Mouse (Mus musculus) lung, embryonic 14.5 days (tissue): ENCODE results near the gene Ephb2. TPM values are rescaled to one million over a fixed set of nuclear protein-coding genes. Genes with fewer than 3 reads are reported as not detected.
A peak's percentile ranks its signal among the peaks of the same experiment; 100 is the strongest.

ENCODE experiments used
- ATAC-seq: fragments of 200-750 bp; cut with Nextera tagmentation; 2 replicates; pipeline ENCODE4 v1.8.0; 2017; ENCODE audit warnings: mild to moderate bottlenecking, moderate TSS enrichment, moderate library complexity; ENCODE audit not compliant: insufficient read depth
- DNase-seq: peaks from one replicate; pipeline ENCODE4 v3.0.0-alpha.2; 2015
- H3K27ac ChIP-seq: fragments of 300-500 bp; sonication (generic); 2 replicates; pipeline ENCODE4 v1.5.1; 2014; ENCODE audit warnings: low read depth, mild to moderate bottlenecking, moderate library complexity
- H3K27me3 ChIP-seq: fragments of 300-500 bp; sonication (generic); 2 replicates; pipeline ENCODE4 v1.6.1; 2014; ENCODE audit warnings: low read length, control low read depth; ENCODE audit not compliant: insufficient read depth
- H3K36me3 ChIP-seq: fragments of 300-500 bp; sonication (generic); 2 replicates; pipeline ENCODE4 v1.6.1; 2014; ENCODE audit warnings: control low read depth; ENCODE audit not compliant: insufficient read depth
- H3K4me1 ChIP-seq: fragments of 300-500 bp; sonication (generic); 2 replicates; pipeline ENCODE4 v1.6.1; 2014; ENCODE audit warnings: antibody characterized with exemption, control low read depth; ENCODE audit not compliant: insufficient read depth
- H3K4me2 ChIP-seq: fragments of 300-500 bp; sonication (generic); 2 replicates; pipeline ENCODE4 v1.6.1; 2014; ENCODE audit warnings: mild to moderate bottlenecking
- H3K4me3 ChIP-seq: fragments of 300-500 bp; sonication (generic); 2 replicates; pipeline ENCODE4 v1.5.1; 2014; ENCODE audit warnings: low read depth, low read length
- H3K9ac ChIP-seq: fragments of 300-500 bp; sonication (generic); 2 replicates; pipeline ENCODE4 v1.6.1; 2014
- H3K9me3 ChIP-seq: fragments of 300-500 bp; sonication (generic); 2 replicates; pipeline ENCODE4 v1.6.1; 2016; ENCODE audit warnings: low read depth, low read length, control low read depth
- CTCF ChIP-seq: IDR thresholded peaks from 2 replicates; pipeline ENCODE4 v1.5.1; 2016; ENCODE audit warnings: antibody characterized with exemption, low read depth
- WGBS: fragments of 180-500 bp; shearing (Covaris S2); extraction: QIAGEN DNeasy Blood & Tissue Kit; methylation state at CpG from one replicate; pipeline ENCODE4 v1.1.7; 2014; 5-methylcytosine and 5-hydroxymethylcytosine counted together
- polyA plus RNA-seq: library from polyadenylated mRNA; unstranded; fragments of >200 nt; fragmentation: Nextera tagmentation; extraction: Ambion mirVana; gene quantifications from 2 replicates; pipeline ENCODE4 v1.2.1, GENCODE M21; 2014

The Ephb2 gene
- polyA plus RNA-seq, 1 experiment from 2014 or later = 8.5 TPM

- H3K27me3 ChIP-seq = peaks cover 32% of the 10 kb centered on the region
- no peaks in the 10 kb centered on the region for H3K36me3 ChIP-seq
- TF ChIP-seq CTCF = no peak
- no peak for ATAC-seq
- no peak overlapping the region for H3K27ac ChIP-seq
- WGBS = 51% methylated on average over 9 of the region's 9 CpGs
- H3K4me1 ChIP-seq = peaks cover 20% of the 10 kb centered on the region
- no peak overlapping the region for H3K4me3 ChIP-seq
- DNase-seq = peak; percentile 73
- H3K9me3 ChIP-seq = no peaks in the 10 kb centered on the region
- H3K9ac ChIP-seq = no peak overlapping the region
- H3K4me2 ChIP-seq = no peak overlapping the region
Observed at GRCm38 (mm10) chr4:136838026-136838425, 2.2 kb upstream of the Ephb2 start.

GRCm38 (mm10) chr4:136836387-136836931 lies 671 bp upstream of the Ephb2 start:
- ATAC-seq (peak; percentile 47), DNase-seq (no peak)
- H3K4me3 ChIP-seq = peak overlapping the region; percentile 76
- peak overlapping the region; percentile 97 for H3K4me2 ChIP-seq
- no peak for TF ChIP-seq CTCF
- H3K4me1 ChIP-seq = peaks cover 32% of the 10 kb centered on the region
- H3K36me3 ChIP-seq = no peaks in the 10 kb centered on the region
- peak overlapping the region; percentile 69 for H3K9ac ChIP-seq
- 3% methylated on average over 26 of the region's 27 CpGs for WGBS
- peaks cover 36% of the 10 kb centered on the region for H3K27me3 ChIP-seq
- H3K9me3 ChIP-seq = no peaks in the 10 kb centered on the region
- H3K27ac ChIP-seq = peak overlapping the region; percentile 86

DNA sequence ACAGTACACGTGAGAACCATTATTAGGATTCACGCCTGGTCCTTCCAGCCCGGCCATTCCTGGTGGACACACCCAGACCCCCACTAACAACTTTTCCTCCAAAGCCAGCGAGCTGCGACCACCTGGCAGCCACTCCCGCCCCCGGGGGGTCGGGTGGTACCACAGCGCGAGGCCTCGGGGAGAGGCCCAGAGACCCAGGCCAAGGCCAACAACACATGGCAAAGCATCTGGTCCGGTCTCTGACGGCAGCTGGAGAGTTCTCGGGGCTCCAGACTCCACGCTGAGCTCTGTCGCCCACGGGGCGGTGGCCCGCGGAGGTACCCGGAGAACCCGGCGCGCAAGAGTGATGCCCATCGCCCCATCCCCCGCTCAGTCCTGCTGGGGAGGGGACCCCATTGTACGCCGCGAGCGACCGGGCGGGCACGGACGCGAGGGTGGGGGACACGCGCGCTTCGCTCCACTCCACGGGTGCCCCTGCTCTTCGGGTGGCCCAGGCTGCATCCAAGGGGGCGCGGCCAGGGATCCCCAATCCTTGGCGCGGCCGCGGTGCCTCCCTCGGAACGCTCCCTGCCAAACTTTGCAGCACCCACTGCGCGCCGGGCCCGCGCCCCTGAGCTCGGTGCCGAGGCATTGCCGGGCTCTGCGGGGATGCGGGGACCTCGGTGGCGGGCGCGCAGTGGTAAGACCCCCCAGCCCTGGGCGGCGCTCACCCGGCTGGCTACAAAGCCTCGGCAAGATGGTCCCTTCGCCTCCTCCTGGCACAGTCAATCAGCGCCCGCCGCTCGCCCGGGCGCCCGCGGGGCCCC lies 770 bp downstream of the Ephb2 start:
- H3K36me3 ChIP-seq = no peaks in the 10 kb centered on the region
- under 1% methylated on average over 75 of the region's 76 CpGs for WGBS
- peaks cover 37% of the 10 kb centered on the region for H3K4me1 ChIP-seq
- ATAC-seq = peak; percentile 15; the same call in 1 of the 2 replicates
- peak; percentile 45 for DNase-seq
- H3K27me3 ChIP-seq = peaks cover 34% of the 10 kb centered on the region
- H3K4me2 ChIP-seq = peak overlapping the region; percentile 97
- H3K4me3 ChIP-seq = peak overlapping the region; percentile 76
- peak overlapping the region; percentile 69 for H3K9ac ChIP-seq
- no peak overlapping the region for H3K27ac ChIP-seq
- H3K9me3 ChIP-seq = no peaks in the 10 kb centered on the region
- TF ChIP-seq CTCF = no peak

DNA sequence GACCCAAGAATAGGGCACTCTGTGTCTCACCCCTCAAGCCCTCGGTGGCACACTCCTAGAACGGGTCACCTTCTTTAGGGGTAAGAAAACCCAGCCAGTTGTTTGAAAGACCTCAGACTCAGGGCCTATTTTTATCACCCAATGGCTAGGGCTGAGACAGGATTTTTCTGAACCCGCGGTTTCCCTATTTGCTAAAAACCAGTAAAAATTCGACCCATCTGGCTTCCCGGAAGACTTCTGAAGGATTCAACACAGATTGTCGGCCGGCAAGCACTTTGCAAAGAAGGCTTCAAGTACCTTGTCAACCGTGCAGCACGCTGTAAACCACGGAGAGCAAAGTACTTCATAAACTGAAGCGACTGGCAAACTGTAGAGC lies 1.4 kb downstream of the Ephb2 start:
- Histone ChIP-seq H3K9me3 (no peaks in the 10 kb centered on the region), H3K4me3 (peak overlapping the region; percentile 76), H3K36me3 (no peaks in the 10 kb centered on the region), H3K27ac (0 out of 2 replicates have a peak overlapping the region, but pooled peaks have one; percentile 46), H3K4me1 (peaks cover 40% of the 10 kb centered on the region), H3K4me2 (peak overlapping the region; percentile 97), H3K9ac (peak overlapping the region; percentile 69), H3K27me3 (peaks cover 33% of the 10 kb centered on the region)
- TF ChIP-seq CTCF = no peak
- DNase-seq = peak; percentile 42
- WGBS = 7% methylated on average over 12 of the region's 12 CpGs
- ATAC-seq = no peak

DNA sequence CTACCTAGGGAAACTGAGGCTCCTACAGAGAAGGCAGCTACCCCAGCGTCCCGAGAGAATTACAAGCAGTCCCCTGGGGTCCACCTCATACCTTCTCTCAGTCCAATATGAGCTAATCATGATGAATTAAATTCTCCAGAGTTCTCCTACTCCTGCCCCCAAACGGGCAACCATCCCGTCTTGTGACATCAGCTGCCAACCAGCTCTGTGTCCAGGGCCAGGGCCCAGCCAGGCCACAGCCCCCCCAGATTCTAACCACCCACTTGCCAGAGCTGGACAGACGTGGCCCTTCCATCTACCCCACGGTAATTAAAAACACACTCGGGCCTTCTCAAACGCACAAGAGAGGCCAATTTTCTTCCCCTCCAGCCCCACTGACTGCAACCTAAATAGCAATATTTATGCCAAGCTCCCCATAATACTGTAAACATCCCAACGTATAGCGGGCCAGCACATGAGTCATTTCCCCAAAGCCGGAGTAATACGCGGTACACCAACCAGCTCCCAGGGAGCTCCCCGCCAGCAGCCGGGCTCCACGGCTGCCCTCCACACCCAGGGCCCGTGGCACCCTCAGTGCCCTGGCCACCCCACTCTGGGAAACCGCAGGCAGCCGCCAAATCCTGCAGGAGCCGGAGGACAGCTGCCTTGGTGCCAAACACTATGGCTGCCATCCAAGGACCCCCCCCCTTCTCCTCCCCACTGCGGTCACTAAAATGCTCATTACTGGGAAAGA lies 2.0 kb downstream of the Ephb2 start:
- peak; percentile 75 for DNase-seq
- no peak for TF ChIP-seq CTCF
- H3K9ac ChIP-seq = peak overlapping the region; percentile 69; the same call in 1 of the 2 replicates
- no peaks in the 10 kb centered on the region for H3K9me3 ChIP-seq
- H3K27ac ChIP-seq = 0 out of 2 replicates have a peak overlapping the region, but pooled peaks have one; percentile 46
- WGBS = 44% methylated on average over 21 of the region's 21 CpGs
- H3K4me1 ChIP-seq = peaks cover 47% of the 10 kb centered on the region
- peak overlapping the region; percentile 97 for H3K4me2 ChIP-seq
- H3K4me3 ChIP-seq = peak overlapping the region; percentile 76
- ATAC-seq = no peak
- peaks cover 28% of the 10 kb centered on the region for H3K27me3 ChIP-seq
- no peaks in the 10 kb centered on the region for H3K36me3 ChIP-seq

- H3K27ac ChIP-seq = no peak overlapping the region
- ATAC-seq (no peak), DNase-seq (no peak)
- 50% methylated on average over 16 of the region's 16 CpGs for WGBS
- no peak overlapping the region for H3K4me2 ChIP-seq
- H3K27me3 ChIP-seq = peaks cover 21% of the 10 kb centered on the region
- H3K36me3 ChIP-seq = no peaks in the 10 kb centered on the region
- TF ChIP-seq CTCF = no peak
- peaks cover 49% of the 10 kb centered on the region for H3K4me1 ChIP-seq
- no peak overlapping the region for H3K4me3 ChIP-seq
- H3K9ac ChIP-seq = no peak overlapping the region
- H3K9me3 ChIP-seq = no peaks in the 10 kb centered on the region
Observed at GRCm38 (mm10) chr4:136832559-136833232, 3.1 kb downstream of the Ephb2 start.
